Mouse (Mus musculus) midbrain, embryonic 15.5 days (tissue): ENCODE results near the gene Rapgef6. TPM values are rescaled to one million over a fixed set of nuclear protein-coding genes. Genes with fewer than 3 reads are reported as not detected.

Source experiments
- ATAC-seq: fragments of 200-750 bp; cut with Nextera tagmentation; replicated peaks from 2 replicates; pipeline ENCODE4 v1.8.0; 2017; ENCODE audit warnings: moderate TSS enrichment
- H3K27ac ChIP-seq: fragments of 300-500 bp; sonication (generic); 2 replicates; pipeline ENCODE4 v1.5.1; 2015; ENCODE audit warnings: mild to moderate bottlenecking, inconsistent platforms
- H3K27me3 ChIP-seq: fragments of 300-500 bp; sonication (generic); replicated peaks from 2 replicates; pipeline ENCODE4 v1.6.1; 2015; ENCODE audit warnings: inconsistent platforms
- H3K36me3 ChIP-seq: fragments of 300-500 bp; sonication (generic); replicated peaks from 2 replicates; pipeline ENCODE4 v1.6.1; 2015; ENCODE audit warnings: inconsistent platforms
- H3K4me1 ChIP-seq: fragments of 300-500 bp; sonication (generic); 2 replicates; pipeline ENCODE4 v1.6.1; 2015; ENCODE audit warnings: inconsistent platforms
- H3K4me2 ChIP-seq: fragments of 300-500 bp; sonication (generic); 2 replicates; pipeline ENCODE4 v1.6.1; 2015; ENCODE audit warnings: inconsistent platforms, mild to moderate bottlenecking, moderate library complexity
- H3K4me3 ChIP-seq: fragments of 300-500 bp; sonication (generic); 2 replicates; pipeline ENCODE4 v1.5.1; 2015; ENCODE audit warnings: mild to moderate bottlenecking, inconsistent platforms
- H3K9ac ChIP-seq: fragments of 300-500 bp; sonication (generic); 2 replicates; pipeline ENCODE4 v1.6.1; 2015; ENCODE audit warnings: mild to moderate bottlenecking, inconsistent platforms
- H3K9me3 ChIP-seq: fragments of 300-500 bp; sonication (generic); 2 replicates; pipeline ENCODE4 v1.6.1; 2016; ENCODE audit warnings: inconsistent platforms
- WGBS: fragments of 180-500 bp; shearing (Covaris S2); methylation state at CpG from one replicate; pipeline ENCODE4 v1.1.7; 2015; ENCODE audit warnings: mixed read lengths; 5-methylcytosine and 5-hydroxymethylcytosine counted together
- polyA plus RNA-seq: library from polyadenylated mRNA; unstranded; fragments of >200 nt; fragmentation: Nextera tagmentation; extraction: Ambion mirVana; gene quantifications from 2 replicates; pipeline ENCODE4 v1.2.1, GENCODE M21; 2015

Rapgef6 gene
- polyA plus RNA-seq, 1 experiment from 2014 or later = 42.7 TPM

DNA sequence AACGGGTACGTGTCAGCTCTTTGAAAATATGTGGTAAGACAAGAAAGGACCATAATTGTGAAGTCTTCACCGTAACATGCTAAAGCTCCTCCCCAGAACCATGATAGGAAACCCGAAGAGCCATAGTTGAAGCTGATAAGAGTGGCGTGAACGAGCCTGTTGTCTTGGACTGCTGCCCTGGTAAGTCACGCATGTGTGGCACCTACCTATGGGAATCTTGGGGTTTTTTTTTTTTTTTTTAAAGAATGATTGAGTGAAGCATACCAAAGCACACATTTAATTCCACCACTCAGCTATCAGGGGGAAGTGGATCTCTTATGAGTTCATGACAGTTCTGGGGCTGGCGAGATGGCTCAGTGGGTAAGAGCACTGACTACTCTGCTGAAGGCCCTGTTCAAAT is 179.2 kb downstream of the Rapgef6 start:
- H3K9ac ChIP-seq = no peak overlapping the region

DNA sequence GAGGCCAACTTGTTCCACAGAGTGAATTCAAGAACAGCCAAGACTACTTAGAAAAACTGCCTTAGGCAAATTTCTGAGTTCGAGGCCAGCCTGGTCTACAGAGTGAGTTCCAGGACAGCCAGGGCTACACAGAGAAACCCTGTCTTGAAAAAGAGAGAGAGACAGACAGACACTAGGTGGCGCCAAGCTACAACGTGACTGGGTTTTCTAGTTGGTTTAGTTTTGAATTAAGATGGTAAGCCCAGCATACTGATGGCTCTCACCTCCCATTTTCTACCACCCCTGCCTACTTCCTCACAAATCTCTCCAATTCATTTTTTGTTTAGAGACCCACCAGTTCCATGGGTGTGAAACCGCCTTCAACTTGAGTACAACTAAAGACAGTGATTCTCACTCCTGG is 180.7 kb downstream of the Rapgef6 start:
- ATAC-seq = peak; percentile 39; the same call in 1 of the 2 replicates
- H3K4me3 ChIP-seq = no peak overlapping the region
- H3K4me1 ChIP-seq = no peaks in the 10 kb centered on the region
- no peaks in the 10 kb centered on the region for H3K9me3 ChIP-seq
- H3K4me2 ChIP-seq = no peak overlapping the region
- H3K27ac ChIP-seq = no peak overlapping the region
- H3K36me3 ChIP-seq = no peaks in the 10 kb centered on the region
- no peaks in the 10 kb centered on the region for H3K27me3 ChIP-seq
- no peak overlapping the region for H3K9ac ChIP-seq
- 32% methylated on average over 4 of the region's 4 CpGs for WGBS

More for the DNA sequence above, 179.2 kb downstream of the Rapgef6 start:
- Histone ChIP-seq H3K9me3 (no peaks in the 10 kb centered on the region), H3K36me3 (no peaks in the 10 kb centered on the region), H3K4me1 (no peaks in the 10 kb centered on the region), H3K27me3 (no peaks in the 10 kb centered on the region), H3K4me3 (no peak overlapping the region), H3K27ac (no peak overlapping the region), H3K4me2 (no peak overlapping the region)
- WGBS = 95% methylated on average over 8 of the region's 8 CpGs
- ATAC-seq = no peak

DNA sequence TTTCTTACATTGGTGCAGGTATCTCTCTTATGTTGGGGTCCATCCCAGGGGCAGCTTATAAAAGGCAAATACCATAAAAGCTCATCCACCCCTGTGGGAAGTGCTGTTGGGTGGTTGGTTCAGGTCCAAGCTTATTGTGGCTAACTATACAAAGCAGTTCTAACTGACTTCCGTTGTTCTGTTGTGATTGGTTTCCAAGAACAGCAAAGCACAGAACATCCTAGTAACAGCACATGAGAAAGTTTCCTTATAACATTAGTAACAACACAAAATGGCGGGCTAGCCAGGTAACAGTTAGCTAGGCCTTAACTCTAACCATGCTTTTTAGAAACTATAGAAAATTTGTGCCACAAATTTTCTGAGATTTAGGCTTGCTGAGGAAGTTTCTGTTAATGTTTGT is 185.5 kb downstream of the Rapgef6 start:
- H3K9me3 ChIP-seq = no peaks in the 10 kb centered on the region
- no peak for ATAC-seq
- no peak overlapping the region for H3K4me2 ChIP-seq
- H3K9ac ChIP-seq = no peak overlapping the region
- H3K4me1 ChIP-seq = no peaks in the 10 kb centered on the region
- no peaks in the 10 kb centered on the region for H3K27me3 ChIP-seq
- H3K4me3 ChIP-seq = no peak overlapping the region
- WGBS = 91% methylated on average over 2 of the region's 2 CpGs
- no peak overlapping the region for H3K27ac ChIP-seq
- H3K36me3 ChIP-seq = no peaks in the 10 kb centered on the region

DNA sequence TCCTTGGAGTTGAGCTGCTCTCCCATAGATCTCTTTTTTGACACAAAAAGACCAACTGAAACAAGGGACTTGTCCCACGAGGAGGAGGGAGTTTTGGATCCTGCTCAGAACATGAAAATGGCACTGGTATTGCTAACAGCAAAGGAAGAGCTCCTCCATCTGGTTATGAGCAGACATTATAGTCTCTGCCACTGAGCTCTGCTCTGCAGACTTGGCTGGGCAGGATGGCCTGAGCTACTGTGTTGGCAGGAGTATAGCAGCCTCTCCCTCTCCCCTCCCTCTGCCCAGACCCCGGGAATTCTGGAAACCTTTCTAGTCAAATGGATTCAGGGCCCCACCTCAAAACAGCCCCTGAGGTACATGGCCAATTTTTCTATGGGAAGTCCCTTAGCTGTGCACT is 187.0 kb downstream of the Rapgef6 start:
- Histone ChIP-seq H3K27ac (no peak overlapping the region), H3K36me3 (no peaks in the 10 kb centered on the region), H3K4me3 (no peak overlapping the region), H3K9ac (no peak overlapping the region), H3K4me2 (no peak overlapping the region), H3K9me3 (no peaks in the 10 kb centered on the region), H3K27me3 (no peaks in the 10 kb centered on the region), H3K4me1 (no peaks in the 10 kb centered on the region)
- WGBS = 57% methylated on average over 2 of the region's 2 CpGs
- ATAC-seq = no peak

DNA sequence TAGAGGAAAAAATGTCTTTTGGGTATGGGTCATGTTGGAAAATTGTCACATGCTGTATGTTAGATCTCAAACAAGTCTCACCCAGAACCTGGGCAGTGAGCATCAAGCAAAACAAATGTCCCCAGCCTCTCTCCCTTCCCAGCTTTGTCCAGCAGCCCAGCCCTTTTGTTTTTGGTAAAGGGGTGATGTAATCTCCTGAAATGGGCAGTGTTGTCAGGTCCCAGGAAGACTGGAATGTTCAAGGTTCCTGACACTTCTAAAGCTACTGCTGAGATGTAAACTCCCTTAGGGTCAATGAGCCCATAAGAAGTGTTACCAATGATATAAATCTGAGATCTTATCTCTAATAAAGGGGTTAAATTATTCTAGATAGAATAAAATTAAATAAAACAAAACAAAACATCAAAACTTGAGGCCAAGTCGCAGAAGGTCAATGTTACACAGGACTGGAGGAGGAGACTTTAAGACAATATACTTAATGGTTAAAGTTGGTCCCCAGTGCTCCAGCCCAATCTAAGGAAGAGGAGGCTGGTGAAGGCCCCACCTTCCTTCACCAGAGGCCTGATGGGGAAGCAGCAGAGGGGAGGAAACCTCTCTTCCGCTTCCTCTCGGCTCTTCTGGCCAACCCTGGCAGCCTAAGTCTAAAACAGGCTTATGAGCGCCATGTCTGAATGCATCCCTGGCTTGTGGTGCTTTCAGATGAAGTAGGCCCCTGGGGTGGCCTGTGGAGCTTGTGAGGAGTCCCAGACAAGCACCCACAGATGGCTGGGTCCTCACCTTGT is 188.1 kb downstream of the Rapgef6 start:
- Histone ChIP-seq H3K4me1 (no peaks in the 10 kb centered on the region), H3K9me3 (no peaks in the 10 kb centered on the region), H3K27me3 (no peaks in the 10 kb centered on the region), H3K4me2 (no peak overlapping the region), H3K27ac (no peak overlapping the region), H3K9ac (no peak overlapping the region), H3K36me3 (peaks cover 2% of the 10 kb centered on the region; the same call in 1 of the 2 replicates), H3K4me3 (no peak overlapping the region)
- WGBS = 91% methylated on average over 4 of the region's 4 CpGs
- ATAC-seq = no peak

DNA sequence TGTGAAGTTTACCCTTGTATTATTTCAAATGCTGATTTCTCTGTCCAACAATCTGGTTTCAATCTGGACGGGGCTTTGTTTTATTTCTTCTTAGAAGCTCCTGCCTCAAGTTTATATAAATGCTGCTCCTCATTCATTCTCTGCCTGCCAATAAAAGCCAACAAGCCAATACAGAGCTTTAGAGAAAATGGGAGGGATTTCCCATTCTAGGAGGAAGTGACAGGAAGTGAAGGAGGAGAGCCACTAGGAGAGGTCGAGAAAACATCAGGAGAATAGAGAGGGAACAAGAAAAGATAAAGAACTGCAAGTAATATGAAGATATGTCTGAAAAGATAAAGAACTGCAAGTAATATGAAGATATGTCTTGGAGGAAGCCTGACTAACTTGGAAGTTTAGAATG is 190.2 kb downstream of the Rapgef6 start:
- no peaks in the 10 kb centered on the region for H3K9me3 ChIP-seq
- peaks cover 12% of the 10 kb centered on the region; the same call in 1 of the 2 replicates for H3K36me3 ChIP-seq
- no peaks in the 10 kb centered on the region for H3K27me3 ChIP-seq
- H3K4me1 ChIP-seq = no peaks in the 10 kb centered on the region
- no peak for ATAC-seq
- H3K4me3 ChIP-seq = no peak overlapping the region
- no peak overlapping the region for H3K27ac ChIP-seq
- WGBS = 85% methylated on average over 2 of the region's 2 CpGs
- no peak overlapping the region for H3K4me2 ChIP-seq
- no peak overlapping the region for H3K9ac ChIP-seq

DNA sequence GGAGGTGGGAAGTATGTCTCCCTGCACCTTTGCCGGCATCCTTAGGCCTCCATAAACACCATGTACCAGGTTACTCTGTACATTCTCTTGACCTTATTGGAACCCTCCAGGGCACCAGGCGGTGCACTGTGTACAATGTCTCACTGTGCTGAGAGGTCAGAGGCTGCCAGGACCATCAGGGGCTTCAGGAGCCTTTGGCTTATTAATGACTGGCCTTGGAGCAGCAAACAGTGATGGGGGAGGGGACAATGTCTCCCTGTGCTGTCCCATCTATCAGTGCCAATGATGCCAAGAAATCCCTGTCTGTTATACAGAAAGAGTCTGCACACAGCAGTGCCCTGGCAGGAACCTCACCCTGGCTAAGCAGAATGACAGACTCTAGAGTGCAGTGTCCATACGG is 195.2 kb downstream of the Rapgef6 start:
- H3K4me1 ChIP-seq = no peaks in the 10 kb centered on the region
- H3K27me3 ChIP-seq = no peaks in the 10 kb centered on the region
- H3K9ac ChIP-seq = no peak overlapping the region
- no peak overlapping the region for H3K4me3 ChIP-seq
- ATAC-seq = no peak
- no peaks in the 10 kb centered on the region for H3K9me3 ChIP-seq
- no peak overlapping the region for H3K27ac ChIP-seq
- H3K36me3 ChIP-seq = peaks cover 12% of the 10 kb centered on the region; the same call in 1 of the 2 replicates
- no peak overlapping the region for H3K4me2 ChIP-seq
- 79% methylated on average over 3 of the region's 3 CpGs for WGBS

DNA sequence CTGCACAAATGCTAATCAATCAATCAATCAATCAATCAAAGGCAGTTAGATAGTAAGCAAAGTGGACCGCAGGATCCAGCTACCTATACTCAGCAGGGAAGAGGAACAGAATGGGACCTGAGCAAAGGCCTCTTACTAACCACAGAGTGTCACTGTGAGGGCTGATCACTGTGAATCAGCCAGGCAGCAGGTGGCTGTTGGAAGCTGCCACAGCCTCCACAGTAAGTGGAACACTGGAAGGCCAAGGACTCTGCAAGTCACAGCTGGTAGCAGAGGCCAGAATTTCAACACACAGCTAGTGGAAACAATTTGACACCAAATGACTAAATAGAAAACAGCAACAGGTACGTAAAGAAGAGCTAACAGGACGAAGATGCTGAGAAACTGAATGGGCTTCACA is 196.0 kb downstream of the Rapgef6 start:
- no peak for ATAC-seq
- Histone ChIP-seq H3K36me3 (peaks cover 12% of the 10 kb centered on the region; the same call in 1 of the 2 replicates), H3K4me3 (no peak overlapping the region), H3K9ac (no peak overlapping the region), H3K9me3 (no peaks in the 10 kb centered on the region), H3K4me1 (no peaks in the 10 kb centered on the region), H3K4me2 (no peak overlapping the region), H3K27ac (peak overlapping the region; percentile 42; the same call in 1 of the 2 replicates), H3K27me3 (no peaks in the 10 kb centered on the region)
- WGBS = 88% methylated on average over 3 of the region's 3 CpGs

DNA sequence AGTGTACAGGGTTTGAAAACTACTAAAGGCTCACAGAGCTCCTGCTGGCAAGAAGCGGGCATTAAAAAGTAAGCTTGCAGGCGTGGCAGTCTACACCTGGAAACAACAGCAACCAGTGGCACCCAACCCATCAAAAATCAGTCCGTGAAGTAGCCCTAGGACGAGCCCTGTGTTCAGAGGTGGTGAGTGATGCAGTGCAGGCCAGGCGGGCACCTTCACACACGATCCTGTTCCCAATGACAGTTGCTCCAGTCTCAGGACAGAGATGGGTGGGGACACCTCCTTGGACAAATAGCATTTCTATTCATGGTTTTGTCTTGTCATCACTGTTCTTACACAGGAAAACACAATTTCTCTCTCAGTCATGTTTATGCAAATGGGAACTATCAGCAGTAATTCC is 199.4 kb downstream of the Rapgef6 start:
- no peaks in the 10 kb centered on the region; the same call in 1 of the 2 replicates for H3K36me3 ChIP-seq
- H3K9me3 ChIP-seq = no peaks in the 10 kb centered on the region
- H3K4me3 ChIP-seq = no peak overlapping the region
- ATAC-seq = no peak
- H3K4me1 ChIP-seq = 0 out of 2 replicates have a peak, but pooled peaks cover 3% of the 10 kb centered on the region
- H3K9ac ChIP-seq = no peak overlapping the region
- 90% methylated on average over 6 of the region's 6 CpGs for WGBS
- H3K27me3 ChIP-seq = no peaks in the 10 kb centered on the region
- no peak overlapping the region for H3K27ac ChIP-seq
- no peak overlapping the region for H3K4me2 ChIP-seq

DNA sequence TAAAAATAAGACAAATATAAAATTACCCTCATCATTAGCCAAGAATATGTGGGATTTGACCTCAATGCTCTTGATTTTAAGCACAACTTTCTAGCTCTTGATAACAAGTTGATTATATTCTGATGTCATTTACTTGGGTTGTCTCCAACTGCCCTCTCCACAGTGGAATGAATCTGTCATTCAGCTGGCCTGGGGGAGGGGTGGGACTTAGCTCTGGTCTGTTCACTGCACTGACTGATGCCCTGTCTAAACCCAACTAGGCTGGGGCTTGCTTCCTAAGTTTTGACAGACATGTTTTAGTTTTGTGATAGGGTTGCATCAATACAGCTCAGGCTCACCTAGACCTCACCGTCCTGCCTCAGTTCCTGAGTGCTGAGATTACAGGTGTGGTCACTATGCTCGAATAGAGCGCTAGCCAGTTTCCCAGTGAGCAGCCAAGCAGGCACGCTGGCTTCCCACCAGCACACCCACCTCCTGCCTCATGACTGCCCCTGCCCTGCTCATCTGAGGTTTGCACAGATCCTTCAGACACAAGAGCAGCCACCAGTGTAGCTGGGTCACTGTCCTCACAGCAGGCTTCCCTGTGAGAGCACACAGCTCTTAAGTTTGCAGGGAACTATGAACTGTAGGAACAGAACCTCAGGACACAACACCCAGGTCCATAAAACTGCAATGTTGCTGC is 201.8 kb downstream of the Rapgef6 start:
- Histone ChIP-seq H3K4me3 (no peak overlapping the region), H3K4me2 (no peak overlapping the region), H3K9me3 (no peaks in the 10 kb centered on the region), H3K27ac (no peak overlapping the region), H3K36me3 (no peaks in the 10 kb centered on the region; the same call in 1 of the 2 replicates), H3K9ac (no peak overlapping the region), H3K27me3 (no peaks in the 10 kb centered on the region), H3K4me1 (0 out of 2 replicates have a peak, but pooled peaks cover 3% of the 10 kb centered on the region)
- no peak for ATAC-seq
- WGBS = 73% methylated on average over 4 of the region's 4 CpGs

DNA sequence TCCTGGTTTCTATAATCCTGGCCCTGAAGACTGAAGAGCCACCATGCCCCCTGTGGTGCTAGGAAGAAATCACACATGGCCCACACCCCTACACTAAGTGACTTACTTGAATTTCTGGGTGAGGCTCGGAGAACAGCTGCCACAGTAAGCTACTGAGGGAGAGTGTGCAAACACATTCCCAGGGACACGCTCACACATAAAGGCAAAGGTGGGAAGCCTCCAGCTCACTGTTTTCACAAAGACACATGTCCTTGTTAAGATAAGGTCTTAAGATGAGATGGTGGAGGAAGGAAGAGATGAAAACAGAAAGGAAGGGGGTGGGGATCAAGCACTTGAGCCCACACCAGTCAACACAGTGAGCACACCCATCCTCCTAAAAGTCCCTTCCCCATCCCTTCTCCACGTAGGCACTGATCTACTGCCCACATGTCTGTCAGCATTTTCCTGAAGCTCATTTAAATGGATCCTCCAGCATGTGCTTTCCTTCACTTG is 204.0 kb downstream of the Rapgef6 start:
- no peaks in the 10 kb centered on the region; the same call in 1 of the 2 replicates for H3K36me3 ChIP-seq
- H3K9ac ChIP-seq = no peak overlapping the region
- H3K9me3 ChIP-seq = no peaks in the 10 kb centered on the region
- H3K27me3 ChIP-seq = no peaks in the 10 kb centered on the region
- H3K4me1 ChIP-seq = 0 out of 2 replicates have a peak, but pooled peaks cover 3% of the 10 kb centered on the region
- no peak overlapping the region for H3K27ac ChIP-seq
- no peak overlapping the region for H3K4me2 ChIP-seq
- 92% methylated on average over 3 of the region's 3 CpGs for whole genome bisulfite sequencing
- H3K4me3 ChIP-seq = no peak overlapping the region
- ATAC-seq = no peak

DNA sequence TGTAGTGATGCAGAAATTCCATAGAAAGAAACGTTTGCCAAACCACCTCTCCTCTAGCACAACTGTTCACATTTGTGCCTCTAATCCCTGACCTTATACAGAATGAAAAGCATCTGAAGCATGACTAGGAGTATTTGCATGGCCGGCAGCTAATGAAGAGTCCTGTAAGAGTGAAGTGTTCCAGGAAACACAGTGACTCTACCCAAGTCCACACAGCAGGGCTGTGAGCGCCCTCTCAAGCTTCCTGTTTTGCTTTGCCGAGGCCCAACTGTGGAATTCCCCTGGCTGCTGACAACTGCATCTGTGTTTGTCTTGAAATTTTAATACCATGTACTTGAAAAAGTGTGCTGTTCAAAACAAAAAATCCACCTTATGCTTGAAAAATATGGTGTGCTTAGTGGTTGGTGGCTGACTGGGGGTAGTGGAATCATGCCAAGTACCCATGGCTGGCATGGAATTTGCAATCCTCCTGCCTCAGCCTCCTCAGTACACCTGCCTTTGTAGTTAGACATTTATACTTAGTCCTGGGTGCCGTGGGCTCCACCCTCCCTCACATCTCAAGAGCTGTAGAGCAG is 204.8 kb downstream of the Rapgef6 start:
- Histone ChIP-seq H3K27ac (no peak overlapping the region), H3K27me3 (no peaks in the 10 kb centered on the region), H3K4me2 (no peak overlapping the region), H3K9me3 (no peaks in the 10 kb centered on the region), H3K4me1 (0 out of 2 replicates have a peak, but pooled peaks cover 3% of the 10 kb centered on the region), H3K36me3 (no peaks in the 10 kb centered on the region; the same call in 1 of the 2 replicates), H3K4me3 (no peak overlapping the region), H3K9ac (no peak overlapping the region)
- ATAC-seq = no peak
- 71% methylated on average over 5 of the region's 5 CpGs for WGBS
